Mouse (Mus musculus) MEL (cell line): ENCODE results near the gene Exph5. TPM values are rescaled to one million over a fixed set of nuclear protein-coding genes. Genes with fewer than 3 reads are reported as not detected.

Experiments used
- DNase-seq: peaks from one replicate; pipeline ENCODE4 v3.0.0; 2011; ENCODE audit warnings: low read depth, low spot score
- H3K27ac ChIP-seq: 2 replicates; pipeline ENCODE4 v1.5.1; 2012; ENCODE audit warnings: low read depth, mild to moderate bottlenecking, control low read depth, low read length, moderate library complexity; ENCODE audit not compliant: control insufficient read depth
- H3K27me3 ChIP-seq, 2 experiments: fragments of 150-350 bp in 1 of 2; sonication (generic) in 1 of 2; 2 replicates each; pipeline ENCODE4 v1.6.1; 2012; ENCODE audit warnings: low read length in 2 of 2, mild to moderate bottlenecking in 2 of 2, improper control_type of control experiment in 1 of 2, moderate library complexity in 1 of 2; ENCODE audit not compliant: insufficient read depth in 2 of 2, control insufficient read depth in 1 of 2
- H3K36me3 ChIP-seq, 2 experiments: 2 replicates each; pipeline ENCODE4 v1.6.1; 2012 to 2014; ENCODE audit warnings: low read length in 2 of 2, improper control_type of control experiment in 1 of 2, inconsistent platforms in 1 of 2, mild to moderate bottlenecking in 1 of 2; ENCODE audit not compliant: insufficient read depth in 2 of 2, control insufficient read depth in 1 of 2
- H3K4me1 ChIP-seq, 2 experiments: fragments of 150-350 bp in 1 of 2; sonication (generic) in 1 of 2; 2 replicates each; pipeline ENCODE4 v1.6.1; 2012; ENCODE audit warnings: low read length in 2 of 2, improper control_type of control experiment in 1 of 2, mild to moderate bottlenecking in 1 of 2; ENCODE audit not compliant: insufficient read depth in 2 of 2, control insufficient read depth in 1 of 2
- H3K4me3 ChIP-seq, 2 experiments: fragments of 150-350 bp in 1 of 2; sonication (generic) in 1 of 2; 2 replicates each; pipeline ENCODE4 v1.5.1; 2012; ENCODE audit warnings: low read depth in 2 of 2, low read length in 2 of 2, mild to moderate bottlenecking in 2 of 2, moderate library complexity in 2 of 2, control low read depth in 1 of 2, improper control_type of control experiment in 1 of 2; ENCODE audit not compliant: control insufficient read depth in 1 of 2, insufficient read depth in 1 of 2
- H3K79me2 ChIP-seq: 2 replicates; pipeline ENCODE4 v1.6.1; 2012; ENCODE audit warnings: mild to moderate bottlenecking, low read length, moderate library complexity; ENCODE audit not compliant: control insufficient read depth, poor library complexity, insufficient read depth
- H3K9ac ChIP-seq: 2 replicates; pipeline ENCODE4 v1.6.1; 2012; ENCODE audit warnings: low read depth, mild to moderate bottlenecking, control low read depth, low read length, moderate library complexity; ENCODE audit not compliant: control insufficient read depth, poor library complexity, severe bottlenecking
- H3K9me3 ChIP-seq: fragments of 150-350 bp; sonication (generic); replicated peaks from 2 replicates; pipeline ENCODE4 v1.6.1; 2012; ENCODE audit warnings: mild to moderate bottlenecking, low read length, improper control_type of control experiment, moderate library complexity; ENCODE audit not compliant: insufficient read depth
- BHLHE40 ChIP-seq: IDR thresholded peaks from 2 replicates; pipeline ENCODE4 v1.6.1; 2012; ENCODE audit warnings: low read depth, mild to moderate bottlenecking, inconsistent platforms, low read length, improper control_type of control experiment, borderline replicate concordance
- CHD1 ChIP-seq: IDR thresholded peaks from 2 replicates; pipeline ENCODE4 v1.6.1; 2012; ENCODE audit warnings: low read depth, mild to moderate bottlenecking, inconsistent platforms, low read length, improper control_type of control experiment
- CHD2 ChIP-seq: IDR thresholded peaks from 2 replicates; pipeline ENCODE4 v1.6.1; 2011; ENCODE audit warnings: low read length, improper control_type of control experiment
- CTCF ChIP-seq, 3 experiments: IDR thresholded peaks in 2 of 3; conservative IDR thresholded peaks in 1 of 3; 2 replicates each; pipeline ENCODE4 v1.5.1; 2011 to 2012; ENCODE audit warnings: low read length in 3 of 3, low read depth in 2 of 3, mild to moderate bottlenecking in 2 of 3, improper control_type of control experiment in 1 of 3, inconsistent platforms in 1 of 3, mixed read lengths in 1 of 3, moderate library complexity in 1 of 3; ENCODE audit not compliant: control insufficient read depth in 1 of 3, insufficient read depth in 1 of 3, poor library complexity in 1 of 3, severe bottlenecking in 1 of 3
- E2F4 ChIP-seq: IDR thresholded peaks from 2 replicates; pipeline ENCODE4 v1.6.1; 2011; ENCODE audit warnings: low read depth, low read length, improper control_type of control experiment, borderline replicate concordance
- EP300 ChIP-seq, 2 experiments: IDR thresholded peaks; 2 replicates each; pipeline ENCODE4 v1.6.1; 2011; ENCODE audit warnings: improper control_type of control experiment in 2 of 2, low read length in 2 of 2, low read depth in 1 of 2, mild to moderate bottlenecking in 1 of 2
- ETS1 ChIP-seq: IDR thresholded peaks from 2 replicates; pipeline ENCODE4 v1.6.1; 2012; ENCODE audit warnings: low read depth, mild to moderate bottlenecking, inconsistent platforms, low read length, improper control_type of control experiment, moderate library complexity
- GABPA ChIP-seq: IDR thresholded peaks from 2 replicates; pipeline ENCODE4 v1.6.1; 2012; ENCODE audit warnings: low read depth, mild to moderate bottlenecking, inconsistent platforms, low read length, improper control_type of control experiment, moderate library complexity
- GATA1 ChIP-seq: IDR thresholded peaks from 2 replicates; pipeline ENCODE4 v1.6.1; 2011; ENCODE audit warnings: low read depth, low read length, improper control_type of control experiment
- HCFC1 ChIP-seq: IDR thresholded peaks from 2 replicates; pipeline ENCODE4 v1.6.1; 2012; ENCODE audit warnings: low read depth, mild to moderate bottlenecking, inconsistent platforms, low read length, improper control_type of control experiment, moderate library complexity
- KAT2A ChIP-seq: conservative IDR thresholded peaks from 2 replicates; pipeline ENCODE4 v1.6.1; 2012; ENCODE audit warnings: low read depth, low read length, improper control_type of control experiment, inconsistent platforms
- MAFK ChIP-seq: IDR thresholded peaks from 2 replicates; pipeline ENCODE4 v1.6.1; 2011; ENCODE audit warnings: low read depth, mild to moderate bottlenecking, low read length, improper control_type of control experiment, borderline replicate concordance
- MAX ChIP-seq: IDR thresholded peaks from 2 replicates; pipeline ENCODE4 v1.6.1; 2011; ENCODE audit warnings: low read length, improper control_type of control experiment
- MAZ ChIP-seq: IDR thresholded peaks from 2 replicates; pipeline ENCODE4 v1.6.1; 2012; ENCODE audit warnings: low read depth, mild to moderate bottlenecking, inconsistent platforms, low read length, improper control_type of control experiment
- MYB ChIP-seq: IDR thresholded peaks from 2 replicates; pipeline ENCODE4 v1.6.1; 2011; ENCODE audit warnings: mild to moderate bottlenecking, low read depth, low read length, improper control_type of control experiment
- NELFE ChIP-seq: IDR thresholded peaks from 2 replicates; pipeline ENCODE4 v1.6.1; 2011; ENCODE audit warnings: low read depth, low read length, improper control_type of control experiment
- NRF1 ChIP-seq: IDR thresholded peaks from 2 replicates; pipeline ENCODE4 v1.6.1; 2014; ENCODE audit warnings: low read depth, mild to moderate bottlenecking, inconsistent platforms, low read length, improper control_type of control experiment, moderate library complexity; ENCODE audit not compliant: poor library complexity, insufficient read depth, severe bottlenecking
- POLR2AphosphoS2 ChIP-seq: IDR thresholded peaks from 2 replicates; pipeline ENCODE4 v1.6.1; 2011; ENCODE audit warnings: low read length, improper control_type of control experiment
- POLR2AphosphoS5 ChIP-seq: IDR thresholded peaks from 2 replicates; pipeline ENCODE4 v1.6.1; 2012; ENCODE audit warnings: low read depth, borderline replicate concordance, mild to moderate bottlenecking, inconsistent platforms, low read length, moderate library complexity, mixed read lengths
- SIN3A ChIP-seq: IDR thresholded peaks from 2 replicates; pipeline ENCODE4 v1.6.1; 2012; ENCODE audit warnings: low read length, improper control_type of control experiment, inconsistent platforms
- SMC3 ChIP-seq: IDR thresholded peaks from 2 replicates; pipeline ENCODE4 v1.6.1; 2011; ENCODE audit warnings: low read depth, low read length, improper control_type of control experiment
- UBTF ChIP-seq: IDR thresholded peaks from 2 replicates; pipeline ENCODE4 v1.6.1; 2012; ENCODE audit warnings: low read depth, mild to moderate bottlenecking, inconsistent platforms, low read length, improper control_type of control experiment, moderate library complexity, borderline replicate concordance; ENCODE audit not compliant: insufficient read depth
- USF1 ChIP-seq: IDR thresholded peaks from 2 replicates; pipeline ENCODE4 v1.6.1; 2014; ENCODE audit warnings: low read depth, mild to moderate bottlenecking, inconsistent platforms, low read length, improper control_type of control experiment, moderate library complexity
- ZC3H11A ChIP-seq: IDR thresholded peaks from 2 replicates; pipeline ENCODE4 v1.6.1; 2012; ENCODE audit warnings: low read depth, mild to moderate bottlenecking, inconsistent platforms, low read length, improper control_type of control experiment
- ZKSCAN1 ChIP-seq: IDR thresholded peaks from 2 replicates; pipeline ENCODE4 v1.6.1; 2012; ENCODE audit warnings: low read depth, mild to moderate bottlenecking, inconsistent platforms, low read length, improper control_type of control experiment, moderate library complexity
- ZMIZ1 ChIP-seq: IDR thresholded peaks from 2 replicates; pipeline ENCODE4 v1.6.1; 2012; ENCODE audit warnings: low read depth, mild to moderate bottlenecking, inconsistent platforms, low read length, improper control_type of control experiment, moderate library complexity
- ZNF384 ChIP-seq: IDR thresholded peaks from 2 replicates; pipeline ENCODE4 v1.6.1; 2012; ENCODE audit warnings: low read depth, mild to moderate bottlenecking, inconsistent platforms, low read length, improper control_type of control experiment
- polyA plus RNA-seq, 2 experiments: library from polyadenylated mRNA; stranded (reverse) in 1 of 2; unstranded in 1 of 2; fragments of >175 nt in 1 of 2; fragments of >200 nt in 1 of 2; gene quantifications; 2 replicates each; pipeline versions ENCODE4 v1.2.1 to v1.2.4; 2012; ENCODE audit warnings: low replicate concordance in 2 of 2, low read depth in 1 of 2; ENCODE audit not compliant: insufficient read length in 2 of 2, insufficient read depth in 1 of 2, missing spikeins in 1 of 2
- total RNA-seq: library from RNA; depleted of rRNA; stranded (reverse); fragments of 300-350 nt; gene quantifications from 2 replicates; pipeline ENCODE4 v1.2.3, GENCODE M21; 2012

Gene Exph5
- total and polyA plus RNA-seq, 3 experiments = not detected

DNA sequence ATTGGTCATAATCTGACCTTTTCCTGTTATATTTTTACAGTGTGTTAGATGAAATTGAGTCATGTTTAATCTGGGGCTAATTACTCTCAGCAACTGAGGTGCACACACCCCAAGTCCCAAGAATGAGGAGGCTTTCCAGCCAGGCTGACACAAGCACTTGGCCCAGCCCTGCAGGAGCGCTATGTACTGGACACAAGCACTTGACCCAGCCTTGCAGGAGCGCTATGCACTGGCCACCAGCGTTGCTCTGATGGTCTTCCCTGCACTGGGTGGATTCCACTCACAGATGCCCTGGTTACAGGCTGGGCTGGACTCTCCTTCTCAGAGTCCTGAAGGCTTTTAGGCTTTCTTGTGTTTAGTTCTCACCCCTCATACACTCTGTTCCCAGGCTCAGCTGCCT lies 87.6 kb downstream of the Exph5 start:
- H3K4me3 ChIP-seq = no peak overlapping the region
- H3K4me1 ChIP-seq = no peaks in the 10 kb centered on the region
- H3K36me3 ChIP-seq = no peaks in the 10 kb centered on the region
- peaks cover 8% of the 10 kb centered on the region in 2 experiments; a peak in 3 of 4 replicates for H3K27me3 ChIP-seq
- TF ChIP-seq ZNF384 (no peak), NELFE (no peak), MAZ (no peak), MYB (no peak), SMC3 (no peak), CHD1 (no peak), ZMIZ1 (no peak), POLR2AphosphoS5 (no peak), GABPA (no peak), ZC3H11A (no peak), UBTF (no peak), GATA1 (no peak), BHLHE40 (no peak), MAX (no peak), POLR2AphosphoS2 (no peak), ZKSCAN1 (no peak), E2F4 (no peak), EP300 (IDR thresholded peaks at IDR 0.05; ENCODE audit: low read depth in 1 of 2, low read length in 2 of 2) (no peak)
- DNase-seq = no peak
- H3K27ac ChIP-seq = no peak overlapping the region
- no peak overlapping the region for H3K9ac ChIP-seq
- H3K79me2 ChIP-seq = no peaks in the 10 kb centered on the region
- H3K9me3 ChIP-seq = no peaks in the 10 kb centered on the region

DNA sequence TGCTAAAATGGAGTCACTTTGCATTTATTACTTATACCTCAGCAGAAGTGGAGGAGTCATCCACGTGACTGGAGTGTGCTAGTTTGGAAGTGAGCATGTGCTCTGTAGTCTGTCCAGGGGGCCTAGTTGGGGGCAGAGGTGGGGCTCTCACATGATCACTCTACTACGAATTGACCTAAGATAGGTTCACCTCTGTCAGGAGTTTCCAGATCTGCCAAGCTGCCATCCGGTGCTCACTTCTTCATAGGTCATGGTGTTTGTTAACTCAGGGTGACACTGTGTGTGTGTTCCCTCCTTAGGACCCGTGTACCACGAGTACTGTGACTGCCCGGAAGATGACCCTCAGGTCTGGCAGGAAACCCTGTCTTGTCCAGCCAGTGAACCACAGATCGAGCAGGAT lies 88.7 kb downstream of the Exph5 start:
- Histone ChIP-seq H3K27ac (no peak overlapping the region), H3K79me2 (no peaks in the 10 kb centered on the region), H3K36me3 (no peaks in the 10 kb centered on the region), H3K27me3 (peaks cover 5 to 8% of the 10 kb centered on the region in 2 experiments; a peak in 3 of 4 replicates), H3K9ac (no peak overlapping the region), H3K4me1 (no peaks in the 10 kb centered on the region), H3K9me3 (no peaks in the 10 kb centered on the region), H3K4me3 (no peak overlapping the region)
- no peak for TF ChIP-seq USF1
- no peak for TF ChIP-seq CHD2
- TF ChIP-seq ZC3H11A = no peak
- no peak for TF ChIP-seq SMC3
- TF ChIP-seq MAFK = no peak
- no peak for TF ChIP-seq CHD1
- no peak for TF ChIP-seq GABPA
- TF ChIP-seq SIN3A = no peak
- TF ChIP-seq ETS1 = no peak
- TF ChIP-seq MAZ = no peak
- TF ChIP-seq CTCF (IDR thresholded peaks at IDR 0.05 in 2 of 3, conservative IDR thresholded peaks at IDR 0.05 in 1 of 3; ENCODE audit: control insufficient read depth in 1 of 3, insufficient read depth in 1 of 3, low read depth in 2 of 3, low read length in 3 of 3, poor library complexity in 1 of 3, severe bottlenecking in 1 of 3) = no peak
- no peak for TF ChIP-seq KAT2A
- TF ChIP-seq HCFC1 = no peak
- no peak for TF ChIP-seq UBTF
- no peak for TF ChIP-seq E2F4
- no peak for TF ChIP-seq NRF1
- TF ChIP-seq MAX = no peak
- no peak for DNase-seq
